Mouse (Mus musculus): ENCODE measurements around the gene Otx1. TPM values are rescaled to one million over a fixed set of nuclear protein-coding genes. Genes with fewer than 3 reads are reported as not detected.

Otx1 gene
- 9.3 and 12.7 TPM in 2 replicates for polyA plus RNA-seq (2015; fragmentation: Nextera tagmentation; extraction: Ambion mirVana)

- 1% methylated on average over 34 of the region's 34 CpGs for WGBS
- peak within 1 kb of the TSS; percentile 88 for H3K27ac ChIP-seq (replicated peaks)
- H3K36me3 ChIP-seq = no peaks in the 10 kb centered on the region
- peaks cover 43% of the 10 kb centered on the region for H3K4me1 ChIP-seq
- H3K9ac ChIP-seq = peak within 1 kb of the TSS; percentile 53; the same call in 1 of the 2 replicates
- ATAC-seq (ENCODE audit: insufficient number of reproducible peaks, low FRiP score, low TSS enrichment, low read depth) = no peak
- peak within 1 kb of the TSS; percentile 92 for H3K4me2 ChIP-seq (replicated peaks)
- peak within 1 kb of the TSS; percentile 53 for H3K4me3 ChIP-seq (replicated peaks)
- no peaks in the 10 kb centered on the region for H3K9me3 ChIP-seq (replicated peaks)
- peaks cover 80% of the 10 kb centered on the region for H3K27me3 ChIP-seq
These were observed at the start of gene Otx1 for GRCm38 (mm10) chr11:22002783-22003340. Gene Otx1, minus strand, starts transcription at chr11:22002897.

DNA sequence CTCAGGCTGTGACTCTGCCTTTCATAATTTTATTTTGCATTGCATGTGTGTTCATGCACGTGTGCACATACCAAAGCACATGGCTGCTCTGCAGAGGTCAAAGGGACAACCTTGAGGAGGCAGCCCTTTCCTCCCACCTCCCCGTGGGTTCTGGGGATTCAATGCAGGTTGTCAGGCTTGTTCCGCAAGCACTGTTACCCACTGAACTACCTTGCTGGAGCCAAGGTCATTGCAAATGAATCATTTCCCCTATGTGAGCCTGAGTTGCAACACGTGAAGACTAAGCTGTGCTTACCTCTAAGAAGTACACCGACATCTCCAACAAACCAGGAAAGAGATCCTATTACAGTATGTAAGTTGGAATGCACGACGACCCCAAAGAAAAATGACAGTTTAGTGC lies 48.2 kb upstream of the Otx1 start:
- no peaks in the 10 kb centered on the region for H3K9me3 ChIP-seq (replicated peaks)
- H3K36me3 ChIP-seq = peaks cover 4% of the 10 kb centered on the region; the same call in 1 of the 2 replicates
- H3K27me3 ChIP-seq = no peaks in the 10 kb centered on the region
- no peaks in the 10 kb centered on the region for H3K4me1 ChIP-seq
- no peak overlapping the region for H3K4me3 ChIP-seq (replicated peaks)
- ATAC-seq (ENCODE audit: insufficient number of reproducible peaks, low FRiP score, low TSS enrichment, low read depth) = no peak
- no peak overlapping the region for H3K27ac ChIP-seq (replicated peaks)
- no peak overlapping the region for H3K4me2 ChIP-seq (replicated peaks)
- no peak overlapping the region for H3K9ac ChIP-seq
- WGBS = 52% methylated on average over 7 of the region's 7 CpGs

- Histone ChIP-seq H3K9me3 (replicated peaks) (no peaks in the 10 kb centered on the region), H3K4me1 (no peaks in the 10 kb centered on the region), H3K36me3 (no peaks in the 10 kb centered on the region), H3K27me3 (no peaks in the 10 kb centered on the region), H3K9ac (no peak overlapping the region), H3K4me2 (replicated peaks) (no peak overlapping the region), H3K27ac (replicated peaks) (no peak overlapping the region), H3K4me3 (replicated peaks) (no peak overlapping the region)
- no peak for ATAC-seq (ENCODE audit: insufficient number of reproducible peaks, low FRiP score, low TSS enrichment, low read depth)
- 79% methylated on average over 6 of the region's 6 CpGs for WGBS
These were observed 37.2 kb upstream of the Otx1 start for GRCm38 (mm10) chr11:22039854-22040426.

DNA sequence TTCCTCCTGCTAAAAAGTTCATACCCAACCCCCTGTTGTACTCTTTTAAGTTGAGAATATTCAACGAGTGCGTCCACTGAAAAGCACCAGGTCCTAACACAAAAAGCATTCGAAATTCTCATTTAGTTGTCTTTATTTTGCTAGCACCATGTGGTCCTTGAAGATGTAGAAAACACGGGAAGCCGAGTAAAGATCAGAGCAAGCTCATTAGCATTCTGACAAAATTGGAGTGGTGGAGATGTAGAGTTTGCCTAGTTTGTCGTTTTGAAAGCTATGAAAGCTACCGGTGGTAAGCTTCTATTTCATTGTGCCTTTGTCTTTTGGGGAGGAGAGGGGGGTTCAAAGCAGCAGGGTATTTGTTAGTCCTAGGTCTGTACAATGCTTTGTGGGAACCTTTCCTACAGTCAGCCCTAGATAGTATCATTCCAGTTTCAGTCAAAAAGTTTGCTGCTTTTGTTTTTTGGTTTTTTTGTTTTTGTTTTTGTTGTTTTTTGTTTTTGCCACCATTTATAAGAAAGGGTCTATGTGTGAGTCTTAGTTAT lies 31.9 kb upstream of the Otx1 start:
- WGBS = 46% methylated on average over 7 of the region's 7 CpGs
- Histone ChIP-seq H3K4me2 (replicated peaks) (no peak overlapping the region), H3K9ac (no peak overlapping the region), H3K27ac (replicated peaks) (no peak overlapping the region), H3K4me1 (no peaks in the 10 kb centered on the region), H3K9me3 (replicated peaks) (no peaks in the 10 kb centered on the region), H3K36me3 (no peaks in the 10 kb centered on the region), H3K27me3 (no peaks in the 10 kb centered on the region), H3K4me3 (replicated peaks) (no peak overlapping the region)
- ATAC-seq (ENCODE audit: insufficient number of reproducible peaks, low FRiP score, low TSS enrichment, low read depth) = no peak

- no peaks in the 10 kb centered on the region for H3K36me3 ChIP-seq
- ATAC-seq (ENCODE audit: insufficient number of reproducible peaks, low FRiP score, low TSS enrichment, low read depth) = no peak
- H3K9me3 ChIP-seq (replicated peaks) = no peaks in the 10 kb centered on the region
- no peak overlapping the region for H3K9ac ChIP-seq
- 93% methylated on average over 3 of the region's 3 CpGs for WGBS
- H3K27me3 ChIP-seq = no peaks in the 10 kb centered on the region
- no peaks in the 10 kb centered on the region for H3K4me1 ChIP-seq
- H3K27ac ChIP-seq (replicated peaks) = no peak overlapping the region
- H3K4me2 ChIP-seq (replicated peaks) = no peak overlapping the region
- no peak overlapping the region for H3K4me3 ChIP-seq (replicated peaks)
These were observed 30.9 kb upstream of the Otx1 start for GRCm38 (mm10) chr11:22033582-22033981.

GRCm38 (mm10) chr11:22020602-22021001 lies 17.9 kb upstream of the Otx1 start:
- Histone ChIP-seq H3K4me2 (replicated peaks) (no peak overlapping the region), H3K4me1 (no peaks in the 10 kb centered on the region), H3K4me3 (replicated peaks) (no peak overlapping the region), H3K9ac (no peak overlapping the region), H3K27me3 (no peaks in the 10 kb centered on the region), H3K9me3 (replicated peaks) (no peaks in the 10 kb centered on the region), H3K27ac (replicated peaks) (no peak overlapping the region), H3K36me3 (0 out of 2 replicates have a peak, but pooled peaks cover 2% of the 10 kb centered on the region)
- WGBS = 88% methylated on average over 2 of the region's 2 CpGs
- no peak for ATAC-seq (ENCODE audit: insufficient number of reproducible peaks, low FRiP score, low TSS enrichment, low read depth)

GRCm38 (mm10) chr11:22017444-22017843 lies 14.7 kb upstream of the Otx1 start:
- Histone ChIP-seq H3K4me2 (replicated peaks) (no peak overlapping the region), H3K36me3 (0 out of 2 replicates have a peak, but pooled peaks cover 2% of the 10 kb centered on the region), H3K27ac (replicated peaks) (no peak overlapping the region), H3K9ac (no peak overlapping the region), H3K4me1 (no peaks in the 10 kb centered on the region), H3K9me3 (replicated peaks) (no peaks in the 10 kb centered on the region), H3K27me3 (no peaks in the 10 kb centered on the region), H3K4me3 (replicated peaks) (no peak overlapping the region)
- whole genome bisulfite sequencing = 54% methylated on average over 8 of the region's 8 CpGs
- no peak for ATAC-seq (ENCODE audit: insufficient number of reproducible peaks, low FRiP score, low TSS enrichment, low read depth)

DNA sequence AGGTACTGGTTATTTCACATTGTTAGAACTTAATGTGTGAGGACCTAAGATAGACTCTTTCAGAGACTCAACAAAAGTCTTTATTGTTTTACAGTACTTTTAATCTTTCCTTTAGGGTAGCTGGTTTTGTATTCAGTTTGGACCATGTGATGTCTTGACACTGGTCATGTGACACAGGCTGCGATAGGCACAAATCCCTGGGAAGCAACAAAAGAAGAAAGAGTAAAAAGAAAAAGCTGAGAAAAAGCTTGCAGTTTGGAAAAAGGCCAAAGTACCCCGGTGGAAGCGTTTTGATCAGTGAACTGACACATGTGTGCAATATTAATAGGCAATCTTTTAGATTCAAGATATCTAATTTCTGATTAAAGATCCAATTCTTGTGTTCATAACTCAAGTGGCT lies 13.6 kb upstream of the Otx1 start:
- WGBS = 66% methylated on average over 3 of the region's 3 CpGs
- ATAC-seq (ENCODE audit: insufficient number of reproducible peaks, low FRiP score, low TSS enrichment, low read depth) = no peak
- Histone ChIP-seq H3K9ac (no peak overlapping the region), H3K9me3 (replicated peaks) (no peaks in the 10 kb centered on the region), H3K36me3 (0 out of 2 replicates have a peak, but pooled peaks cover 2% of the 10 kb centered on the region), H3K4me2 (replicated peaks) (no peak overlapping the region), H3K4me1 (no peaks in the 10 kb centered on the region), H3K4me3 (replicated peaks) (no peak overlapping the region), H3K27me3 (no peaks in the 10 kb centered on the region), H3K27ac (replicated peaks) (no peak overlapping the region)

DNA sequence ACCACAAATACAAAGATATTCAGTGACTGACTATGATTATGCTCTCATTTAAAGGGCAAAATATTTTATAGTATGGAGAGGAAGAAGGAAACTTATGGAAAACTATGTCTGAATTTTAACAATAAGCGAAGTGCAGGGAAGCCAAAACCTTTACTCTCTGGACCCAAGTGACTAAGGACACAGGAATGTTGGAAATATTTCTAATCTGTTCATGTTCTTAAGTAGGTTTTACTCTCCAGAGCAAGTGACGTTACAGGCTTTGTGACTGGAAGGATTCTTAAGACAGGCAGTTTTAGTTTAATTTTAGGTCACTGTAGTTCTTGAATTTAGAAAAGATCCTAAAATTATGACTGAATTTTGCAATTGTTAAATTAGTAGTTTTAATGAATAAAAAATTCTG lies 6.1 kb upstream of the Otx1 start:
- no peak overlapping the region for H3K4me2 ChIP-seq (replicated peaks)
- no peak overlapping the region for H3K27ac ChIP-seq (replicated peaks)
- H3K9me3 ChIP-seq (replicated peaks) = no peaks in the 10 kb centered on the region
- H3K4me3 ChIP-seq (replicated peaks) = no peak overlapping the region
- H3K9ac ChIP-seq = no peak overlapping the region
- H3K4me1 ChIP-seq = peaks cover 14% of the 10 kb centered on the region
- peaks cover 57% of the 10 kb centered on the region for H3K27me3 ChIP-seq
- 32% methylated on average over 2 of the region's 2 CpGs for WGBS
- ATAC-seq (ENCODE audit: insufficient number of reproducible peaks, low FRiP score, low TSS enrichment, low read depth) = no peak
- no peaks in the 10 kb centered on the region for H3K36me3 ChIP-seq

GRCm38 (mm10) chr11:22008129-22008596 lies 5.5 kb upstream of the Otx1 start:
- peak overlapping the region; percentile 36 for H3K4me2 ChIP-seq (replicated peaks)
- peaks cover 21% of the 10 kb centered on the region for H3K4me1 ChIP-seq
- peak overlapping the region; percentile 22 for H3K27ac ChIP-seq (replicated peaks)
- H3K4me3 ChIP-seq (replicated peaks) = peak overlapping the region; percentile 24
- no peak for ATAC-seq (ENCODE audit: insufficient number of reproducible peaks, low FRiP score, low TSS enrichment, low read depth)
- WGBS = 14% methylated on average over 10 of the region's 10 CpGs
- no peaks in the 10 kb centered on the region for H3K9me3 ChIP-seq (replicated peaks)
- H3K27me3 ChIP-seq = peaks cover 57% of the 10 kb centered on the region
- H3K9ac ChIP-seq = no peak overlapping the region
- no peaks in the 10 kb centered on the region for H3K36me3 ChIP-seq

- WGBS = 19% methylated on average over 6 of the region's 6 CpGs
- peaks cover 25% of the 10 kb centered on the region for H3K4me1 ChIP-seq
- H3K36me3 ChIP-seq = no peaks in the 10 kb centered on the region
- H3K27ac ChIP-seq (replicated peaks) = peak overlapping the region; percentile 22; the same call in 1 of the 2 replicates
- peak overlapping the region; percentile 24 for H3K4me3 ChIP-seq (replicated peaks)
- no peak for ATAC-seq (ENCODE audit: insufficient number of reproducible peaks, low FRiP score, low TSS enrichment, low read depth)
- peaks cover 57% of the 10 kb centered on the region for H3K27me3 ChIP-seq
- peak overlapping the region; percentile 36 for H3K4me2 ChIP-seq (replicated peaks)
- H3K9me3 ChIP-seq (replicated peaks) = no peaks in the 10 kb centered on the region
- H3K9ac ChIP-seq = no peak overlapping the region
These were observed 5.0 kb upstream of the Otx1 start for GRCm38 (mm10) chr11:22007781-22008110.
